Mouse (Mus musculus) heart, adult 10 weeks (tissue): Measurements from ENCODE around the gene Ifi205. TPM values are rescaled to one million over a fixed set of nuclear protein-coding genes. Genes with fewer than 3 reads are reported as not detected.

Source experiments
- polyA plus RNA-seq: library from polyadenylated mRNA; stranded (reverse); fragments of 350-450 nt; fragmentation: Illumina TruSeq; extraction: RNeasy Lipid Tissue Mini Kit (QIAGEN cat#74804); gene quantifications from one replicate; pipeline ENCODE4 v1.2.3, GENCODE M21; 2014; ENCODE audit warnings: low read depth, low replicate concordance

The Ifi205 gene
- 8.1 TPM for polyA plus RNA-seq

DNA sequence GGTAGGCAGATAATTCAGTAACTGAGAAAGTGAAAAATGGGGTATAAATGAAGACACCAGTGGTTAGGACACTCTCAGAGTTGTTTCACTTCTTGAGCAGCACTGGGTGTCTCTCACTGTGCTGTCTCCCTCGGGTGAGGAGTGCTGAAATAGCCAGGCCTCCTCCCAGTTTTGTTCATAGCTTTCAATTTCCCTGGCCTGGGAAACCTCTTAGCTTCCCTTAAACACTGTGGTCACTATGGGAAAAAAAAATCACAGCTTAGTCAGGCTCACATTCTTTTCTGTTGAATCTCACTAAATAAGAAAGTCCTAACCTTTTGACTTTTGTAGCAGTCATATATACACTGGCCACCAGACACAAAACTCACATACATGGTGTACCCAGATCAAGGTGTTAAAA lies at the start of gene Ifi205:
Gene Ifi205, minus strand, starts transcription at position 113 of the 400 bp plus-strand sequence.

DNA sequence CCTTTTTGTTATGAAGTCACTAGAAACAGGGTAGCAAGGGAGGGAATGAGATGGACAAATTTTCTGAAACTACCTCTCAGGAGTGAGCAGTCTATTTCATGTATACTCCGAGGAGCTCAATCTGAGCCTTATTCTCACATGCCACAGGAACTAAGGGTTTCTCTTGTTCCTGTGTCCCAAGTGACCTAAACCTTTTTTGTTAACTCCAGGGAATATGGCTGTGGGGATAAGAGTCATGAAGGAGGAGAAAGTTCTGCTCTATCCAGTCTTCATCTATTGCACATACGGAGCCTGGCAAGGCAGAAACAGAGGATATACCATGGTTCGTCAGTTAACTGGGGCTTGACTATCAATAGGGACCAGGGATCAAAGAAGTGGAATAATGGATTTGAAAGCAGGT lies 34.7 kb upstream of the Ifi205 start, which contains the start of gene Olfr430:
Gene Olfr430, plus strand, starts transcription at position 301 of the 400 bp plus-strand sequence.

DNA sequence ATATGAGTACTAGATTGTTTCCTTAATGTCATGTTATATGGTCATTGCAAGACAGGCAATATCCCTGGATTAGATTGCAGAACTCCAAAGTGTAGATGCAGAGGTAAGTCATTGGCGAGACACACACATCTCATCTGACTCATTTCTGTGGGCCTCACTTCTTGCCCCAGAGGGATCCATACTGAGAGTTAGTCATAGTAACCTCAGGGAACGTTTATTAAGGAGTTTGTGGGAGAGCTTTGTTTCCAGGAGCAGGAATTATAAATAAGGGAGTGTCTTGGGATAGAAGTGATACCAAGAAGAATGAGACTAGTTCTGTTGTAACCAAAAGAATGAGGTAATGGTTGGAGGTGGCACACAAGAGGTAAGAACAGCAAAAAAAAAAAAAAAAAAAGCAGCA lies 17.3 kb upstream of the Ifi205 start, which contains the start of gene Olfr432:
Gene Olfr432, plus strand, starts transcription at position 313 of the 400 bp plus-strand sequence.

DNA sequence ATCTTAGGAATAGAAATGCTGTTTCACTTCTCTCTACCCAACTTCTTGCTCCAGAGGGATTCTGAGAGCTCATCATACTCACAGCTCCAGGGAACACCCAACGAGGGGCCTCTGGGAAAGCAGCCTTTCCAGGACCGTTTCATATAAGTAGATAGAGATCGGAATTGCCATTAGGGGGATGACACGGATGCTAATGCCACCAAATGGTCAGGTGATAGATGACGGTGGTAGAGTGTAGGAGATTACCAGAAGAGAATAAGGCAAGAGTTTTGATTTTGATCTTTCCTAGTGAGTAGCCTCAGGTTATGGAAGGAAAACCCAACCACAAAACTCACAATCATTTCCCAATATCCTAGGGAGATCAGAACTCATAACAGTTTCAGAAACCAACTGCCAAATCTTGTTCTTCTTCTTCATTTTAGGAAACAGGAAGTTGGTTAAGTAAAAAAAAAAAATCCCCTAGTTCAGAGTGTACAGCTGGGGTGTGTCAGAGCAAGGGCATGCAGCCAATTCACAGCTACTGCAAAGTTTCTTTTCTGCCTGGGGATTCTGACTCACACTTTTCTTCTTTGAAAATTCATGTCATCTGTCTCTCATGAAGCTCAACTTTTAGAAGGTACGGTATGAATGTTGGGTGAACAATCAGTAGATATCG lies 9.0 kb upstream of the Ifi205 start, which contains the start of gene Olfr433:
Gene Olfr433, plus strand, starts transcription at position 183 of the 655 bp plus-strand sequence.

DNA sequence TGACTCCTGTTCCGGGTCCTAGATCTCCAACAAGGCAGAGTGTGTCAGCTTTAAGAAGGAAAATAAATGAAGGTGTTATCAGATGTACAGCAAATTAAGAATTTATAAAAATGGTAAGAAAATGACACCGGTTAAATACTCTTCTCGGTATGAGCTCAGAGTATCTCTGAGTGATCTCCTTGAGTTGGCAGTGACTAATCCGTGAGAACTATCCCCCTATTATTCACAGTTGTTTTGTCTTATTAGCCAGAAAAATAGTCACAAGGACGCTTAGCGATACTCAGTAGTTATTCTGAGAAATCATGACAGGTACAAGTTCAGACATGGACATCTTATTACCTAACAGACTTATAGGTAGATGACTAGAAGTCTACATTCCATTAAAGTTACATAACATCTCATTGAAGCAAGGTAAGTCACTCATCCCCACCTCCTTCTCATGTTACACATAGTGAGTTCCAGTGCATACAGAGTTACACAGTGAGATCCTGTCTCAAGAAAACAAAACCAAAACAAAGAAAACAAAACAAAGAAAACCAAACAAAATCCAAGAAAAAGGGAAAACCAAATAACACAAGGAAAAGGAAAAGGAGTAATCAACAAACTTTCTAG lies 48.8 kb downstream of the Ifi205 start, which contains the start of gene Ifi202b:
Gene Ifi202b, minus strand, starts transcription at position 51 of the 612 bp plus-strand sequence.

Other genes starting within 250 kb of the Ifi205 start
- 4.5 TPM for gene Ifi211, start 118.8 kb downstream of the Ifi205 start, polyA plus RNA-seq
- gene Mndal, start 89.3 kb downstream of the Ifi205 start, polyA plus RNA-seq = 38.8 TPM
- gene Ifi203, start 89.1 kb downstream of the Ifi205 start, polyA plus RNA-seq = 27.9 TPM
- gene Ifi202b, start 49.1 kb downstream of the Ifi205 start, polyA plus RNA-seq = not detected
- gene Olfr433, start 8.9 kb upstream of the Ifi205 start, polyA plus RNA-seq = not detected
- gene Olfr432, start 17.4 kb upstream of the Ifi205 start, polyA plus RNA-seq = not detected
- not detected for gene Olfr430, start 34.8 kb upstream of the Ifi205 start, polyA plus RNA-seq
- not detected for gene Olfr429, start 52.5 kb upstream of the Ifi205 start, polyA plus RNA-seq
- gene Olfr427, start 65.1 kb upstream of the Ifi205 start, polyA plus RNA-seq = not detected
- not detected for gene Olfr231, start 89.4 kb upstream of the Ifi205 start, polyA plus RNA-seq
- not detected for gene Olfr424, start 99.7 kb upstream of the Ifi205 start, polyA plus RNA-seq
- not detected for gene Olfr420, start 123.8 kb upstream of the Ifi205 start, polyA plus RNA-seq
- gene Spta1, start 141.0 kb upstream of the Ifi205 start, polyA plus RNA-seq = 9.6 TPM
- gene Olfr419, start 220.3 kb upstream of the Ifi205 start, polyA plus RNA-seq = not detected